Mouse (Mus musculus) MEL (cell line): ENCODE measurements around the gene Tm4sf1. TPM values are rescaled to one million over a fixed set of nuclear protein-coding genes. Genes with fewer than 3 reads are reported as not detected.

Experiments used
- DNase-seq: peaks from one replicate; pipeline ENCODE4 v3.0.0; 2011; ENCODE audit warnings: low read depth, low spot score
- H3K27ac ChIP-seq: 2 replicates; pipeline ENCODE4 v1.5.1; 2012; ENCODE audit warnings: low read depth, mild to moderate bottlenecking, control low read depth, low read length, moderate library complexity; ENCODE audit not compliant: control insufficient read depth
- H3K27me3 ChIP-seq, 2 experiments: fragments of 150-350 bp in 1 of 2; sonication (generic) in 1 of 2; 2 replicates each; pipeline ENCODE4 v1.6.1; 2012; ENCODE audit warnings: low read length in 2 of 2, mild to moderate bottlenecking in 2 of 2, improper control_type of control experiment in 1 of 2, moderate library complexity in 1 of 2; ENCODE audit not compliant: insufficient read depth in 2 of 2, control insufficient read depth in 1 of 2
- H3K36me3 ChIP-seq, 2 experiments: 2 replicates each; pipeline ENCODE4 v1.6.1; 2012 to 2014; ENCODE audit warnings: low read length in 2 of 2, improper control_type of control experiment in 1 of 2, inconsistent platforms in 1 of 2, mild to moderate bottlenecking in 1 of 2; ENCODE audit not compliant: insufficient read depth in 2 of 2, control insufficient read depth in 1 of 2
- H3K4me1 ChIP-seq, 2 experiments: fragments of 150-350 bp in 1 of 2; sonication (generic) in 1 of 2; 2 replicates each; pipeline ENCODE4 v1.6.1; 2012; ENCODE audit warnings: low read length in 2 of 2, improper control_type of control experiment in 1 of 2, mild to moderate bottlenecking in 1 of 2; ENCODE audit not compliant: insufficient read depth in 2 of 2, control insufficient read depth in 1 of 2
- H3K4me3 ChIP-seq, 2 experiments: fragments of 150-350 bp in 1 of 2; sonication (generic) in 1 of 2; 2 replicates each; pipeline ENCODE4 v1.5.1; 2012; ENCODE audit warnings: low read depth in 2 of 2, low read length in 2 of 2, mild to moderate bottlenecking in 2 of 2, moderate library complexity in 2 of 2, control low read depth in 1 of 2, improper control_type of control experiment in 1 of 2; ENCODE audit not compliant: control insufficient read depth in 1 of 2, insufficient read depth in 1 of 2
- H3K79me2 ChIP-seq: 2 replicates; pipeline ENCODE4 v1.6.1; 2012; ENCODE audit warnings: mild to moderate bottlenecking, low read length, moderate library complexity; ENCODE audit not compliant: control insufficient read depth, poor library complexity, insufficient read depth
- H3K9ac ChIP-seq: 2 replicates; pipeline ENCODE4 v1.6.1; 2012; ENCODE audit warnings: low read depth, mild to moderate bottlenecking, control low read depth, low read length, moderate library complexity; ENCODE audit not compliant: control insufficient read depth, poor library complexity, severe bottlenecking
- H3K9me3 ChIP-seq: fragments of 150-350 bp; sonication (generic); replicated peaks from 2 replicates; pipeline ENCODE4 v1.6.1; 2012; ENCODE audit warnings: mild to moderate bottlenecking, low read length, improper control_type of control experiment, moderate library complexity; ENCODE audit not compliant: insufficient read depth
- BHLHE40 ChIP-seq: IDR thresholded peaks from 2 replicates; pipeline ENCODE4 v1.6.1; 2012; ENCODE audit warnings: low read depth, mild to moderate bottlenecking, inconsistent platforms, low read length, improper control_type of control experiment, borderline replicate concordance
- CTCF ChIP-seq, 3 experiments: IDR thresholded peaks in 2 of 3; conservative IDR thresholded peaks in 1 of 3; 2 replicates each; pipeline ENCODE4 v1.5.1; 2011 to 2012; ENCODE audit warnings: low read length in 3 of 3, low read depth in 2 of 3, mild to moderate bottlenecking in 2 of 3, improper control_type of control experiment in 1 of 3, inconsistent platforms in 1 of 3, mixed read lengths in 1 of 3, moderate library complexity in 1 of 3; ENCODE audit not compliant: control insufficient read depth in 1 of 3, insufficient read depth in 1 of 3, poor library complexity in 1 of 3, severe bottlenecking in 1 of 3
- EP300 ChIP-seq, 2 experiments: IDR thresholded peaks; 2 replicates each; pipeline ENCODE4 v1.6.1; 2011; ENCODE audit warnings: improper control_type of control experiment in 2 of 2, low read length in 2 of 2, low read depth in 1 of 2, mild to moderate bottlenecking in 1 of 2
- GABPA ChIP-seq: IDR thresholded peaks from 2 replicates; pipeline ENCODE4 v1.6.1; 2012; ENCODE audit warnings: low read depth, mild to moderate bottlenecking, inconsistent platforms, low read length, improper control_type of control experiment, moderate library complexity
- KAT2A ChIP-seq: conservative IDR thresholded peaks from 2 replicates; pipeline ENCODE4 v1.6.1; 2012; ENCODE audit warnings: low read depth, low read length, improper control_type of control experiment, inconsistent platforms
- MYB ChIP-seq: IDR thresholded peaks from 2 replicates; pipeline ENCODE4 v1.6.1; 2011; ENCODE audit warnings: mild to moderate bottlenecking, low read depth, low read length, improper control_type of control experiment
- MYC ChIP-seq: IDR thresholded peaks from 2 replicates; pipeline ENCODE4 v1.6.1; 2011; ENCODE audit warnings: low read depth, mild to moderate bottlenecking, low read length, improper control_type of control experiment, moderate library complexity
- TAL1 ChIP-seq: IDR thresholded peaks from 2 replicates; pipeline ENCODE4 v1.6.1; 2012; ENCODE audit warnings: mild to moderate bottlenecking, inconsistent platforms, low read length, moderate library complexity, mixed read lengths
- TCF12 ChIP-seq: IDR thresholded peaks from 2 replicates; pipeline ENCODE4 v1.6.1; 2014; ENCODE audit warnings: low read depth, mild to moderate bottlenecking, inconsistent platforms, low read length, improper control_type of control experiment, moderate library complexity
- UBTF ChIP-seq: IDR thresholded peaks from 2 replicates; pipeline ENCODE4 v1.6.1; 2012; ENCODE audit warnings: low read depth, mild to moderate bottlenecking, inconsistent platforms, low read length, improper control_type of control experiment, moderate library complexity, borderline replicate concordance; ENCODE audit not compliant: insufficient read depth
- polyA plus RNA-seq, 2 experiments: library from polyadenylated mRNA; stranded (reverse) in 1 of 2; unstranded in 1 of 2; fragments of >175 nt in 1 of 2; fragments of >200 nt in 1 of 2; gene quantifications; 2 replicates each; pipeline versions ENCODE4 v1.2.1 to v1.2.4; 2012; ENCODE audit warnings: low replicate concordance in 2 of 2, low read depth in 1 of 2; ENCODE audit not compliant: insufficient read length in 2 of 2, insufficient read depth in 1 of 2, missing spikeins in 1 of 2
- total RNA-seq: library from RNA; depleted of rRNA; stranded (reverse); fragments of 300-350 nt; gene quantifications from 2 replicates; pipeline ENCODE4 v1.2.3, GENCODE M21; 2012

The Tm4sf1 gene
- total and polyA plus RNA-seq, 3 experiments: not detected

DNA sequence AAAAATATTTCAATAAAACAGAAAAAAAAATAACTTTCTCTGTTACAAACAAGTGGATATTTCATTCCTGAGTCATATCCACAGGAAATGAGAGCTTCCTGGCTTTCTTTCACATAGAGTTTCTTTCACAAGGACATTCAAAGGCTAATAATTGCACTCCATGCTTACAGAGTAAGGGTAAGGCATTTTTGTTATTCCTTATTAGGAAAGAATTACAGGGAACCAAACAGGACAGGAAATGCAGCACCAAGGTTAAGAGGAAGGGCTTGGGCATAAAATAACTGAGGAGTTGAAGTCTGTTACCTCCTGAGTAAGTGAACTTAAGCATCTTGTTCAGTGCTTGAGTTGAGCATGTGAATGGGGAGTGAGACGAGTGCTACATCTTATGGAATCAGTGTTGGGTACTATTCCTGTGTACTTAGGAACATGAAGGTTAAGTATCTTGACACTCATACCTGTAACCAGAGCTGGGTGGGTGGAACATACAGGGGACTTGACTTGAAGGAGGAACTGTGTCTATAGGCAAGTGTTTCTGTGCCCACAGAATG is 12.8 kb downstream of the Tm4sf1 start:
- no peaks in the 10 kb centered on the region for H3K79me2 ChIP-seq

DNA sequence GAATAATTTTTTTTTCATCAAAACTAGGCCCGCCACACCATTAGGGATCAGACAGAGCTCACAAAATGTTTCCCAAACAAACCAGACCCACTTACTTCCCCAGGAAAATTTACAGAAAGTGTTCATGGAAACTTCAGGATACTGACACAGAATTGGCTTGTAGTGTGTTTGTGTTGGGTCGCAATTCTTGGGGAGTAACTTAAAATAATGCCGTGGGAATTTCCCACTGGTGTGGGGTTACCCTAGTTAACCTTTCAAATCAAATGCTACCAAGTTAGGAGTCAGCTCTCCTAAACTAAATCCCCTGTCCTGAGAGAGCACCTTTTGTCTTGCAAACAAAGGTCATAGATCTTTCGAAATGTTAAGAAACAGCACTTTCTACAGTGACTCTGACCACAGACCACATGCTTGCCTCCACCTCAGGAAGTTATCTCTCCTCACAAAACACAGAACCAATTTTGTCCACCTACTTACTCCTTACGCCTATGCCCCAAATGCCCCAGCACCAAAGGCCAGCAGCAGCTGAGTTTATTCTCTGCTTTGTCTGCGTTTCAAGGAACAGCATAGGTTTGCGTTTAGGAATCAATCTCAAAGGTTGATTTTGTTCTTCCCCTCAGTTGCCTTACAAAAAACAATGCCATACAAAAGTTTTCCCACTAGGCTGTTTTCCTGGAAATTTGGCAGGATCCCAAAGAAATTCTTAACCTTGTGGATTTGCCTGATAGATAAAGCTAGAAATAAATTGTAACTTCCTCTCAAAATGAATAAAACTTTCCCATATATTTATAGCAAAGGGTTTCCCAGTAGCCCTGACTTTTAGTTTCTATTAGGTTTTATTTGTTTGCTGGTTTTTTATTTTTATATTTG is 13.7 kb downstream of the Tm4sf1 start:
- no peaks in the 10 kb centered on the region for H3K36me3 ChIP-seq
- H3K4me1 ChIP-seq: no peaks in the 10 kb centered on the region
- no peaks in the 10 kb centered on the region for H3K79me2 ChIP-seq
- no peak overlapping the region for H3K27ac ChIP-seq
- H3K4me3 ChIP-seq: no peak overlapping the region
- no peaks in the 10 kb centered on the region for H3K27me3 ChIP-seq
- no peaks in the 10 kb centered on the region for H3K9me3 ChIP-seq
- DNase-seq: no peak
- no peak for TF ChIP-seq MYB
- no peak for TF ChIP-seq EP300 (IDR thresholded peaks at IDR 0.05; ENCODE audit: low read depth in 1 of 2, low read length in 2 of 2)
- no peak overlapping the region for H3K9ac ChIP-seq

More for the DNA sequence above, 12.8 kb downstream of the Tm4sf1 start:
- no peaks in the 10 kb centered on the region for H3K36me3 ChIP-seq
- no peak overlapping the region for H3K4me3 ChIP-seq
- DNase-seq: no peak
- no peaks in the 10 kb centered on the region for H3K4me1 ChIP-seq
- no peaks in the 10 kb centered on the region for H3K9me3 ChIP-seq
- H3K27me3 ChIP-seq: no peaks in the 10 kb centered on the region
- TF ChIP-seq TCF12: no peak
- no peak overlapping the region for H3K27ac ChIP-seq
- no peak overlapping the region for H3K9ac ChIP-seq

DNA sequence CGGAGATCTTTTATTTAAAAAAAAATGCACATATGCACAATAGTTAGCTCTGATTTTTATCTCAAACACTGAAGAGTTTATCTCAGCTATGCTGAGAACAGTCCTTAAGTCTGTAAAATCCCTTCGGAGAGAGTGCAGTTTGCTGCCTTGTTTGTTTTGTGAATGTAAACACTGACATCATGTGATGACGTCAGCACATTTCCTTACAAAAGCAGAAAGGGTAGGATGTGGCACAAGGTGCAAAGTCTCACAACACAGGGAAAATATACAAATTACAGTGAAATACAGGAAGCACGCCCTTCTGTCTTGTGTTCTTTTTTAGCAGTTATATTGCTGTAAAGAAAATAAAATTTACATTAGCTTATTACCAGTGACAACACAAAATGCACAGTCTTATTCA is 14.3 kb downstream of the Tm4sf1 start:
- no peaks in the 10 kb centered on the region for H3K27me3 ChIP-seq
- H3K4me1 ChIP-seq: no peaks in the 10 kb centered on the region
- no peak overlapping the region for H3K27ac ChIP-seq
- H3K9ac ChIP-seq: no peak overlapping the region
- no peak for DNase-seq
- no peaks in the 10 kb centered on the region for H3K9me3 ChIP-seq
- TF ChIP-seq TAL1: no peak
- no peak for TF ChIP-seq KAT2A
- TF ChIP-seq CTCF (IDR thresholded peaks at IDR 0.05 in 2 of 3, conservative IDR thresholded peaks at IDR 0.05 in 1 of 3; ENCODE audit: control insufficient read depth in 1 of 3, insufficient read depth in 1 of 3, low read depth in 2 of 3, low read length in 3 of 3, poor library complexity in 1 of 3, severe bottlenecking in 1 of 3): no peak
- no peak for TF ChIP-seq UBTF
- no peak for TF ChIP-seq BHLHE40
- no peak for TF ChIP-seq GABPA
- TF ChIP-seq MYC: no peak
- no peaks in the 10 kb centered on the region for H3K36me3 ChIP-seq
- no peaks in the 10 kb centered on the region for H3K79me2 ChIP-seq
- H3K4me3 ChIP-seq: no peak overlapping the region
